Mouse (Mus musculus): ENCODE measurements around the gene C2. TPM values are rescaled to one million over a fixed set of nuclear protein-coding genes. Genes with fewer than 3 reads are reported as not detected.
A peak's percentile ranks its signal among the peaks of the same experiment; 100 is the strongest.

Gene C2
- polyA plus RNA-seq, 1 experiment from 2014 or later, result 2.4 TPM

DNA sequence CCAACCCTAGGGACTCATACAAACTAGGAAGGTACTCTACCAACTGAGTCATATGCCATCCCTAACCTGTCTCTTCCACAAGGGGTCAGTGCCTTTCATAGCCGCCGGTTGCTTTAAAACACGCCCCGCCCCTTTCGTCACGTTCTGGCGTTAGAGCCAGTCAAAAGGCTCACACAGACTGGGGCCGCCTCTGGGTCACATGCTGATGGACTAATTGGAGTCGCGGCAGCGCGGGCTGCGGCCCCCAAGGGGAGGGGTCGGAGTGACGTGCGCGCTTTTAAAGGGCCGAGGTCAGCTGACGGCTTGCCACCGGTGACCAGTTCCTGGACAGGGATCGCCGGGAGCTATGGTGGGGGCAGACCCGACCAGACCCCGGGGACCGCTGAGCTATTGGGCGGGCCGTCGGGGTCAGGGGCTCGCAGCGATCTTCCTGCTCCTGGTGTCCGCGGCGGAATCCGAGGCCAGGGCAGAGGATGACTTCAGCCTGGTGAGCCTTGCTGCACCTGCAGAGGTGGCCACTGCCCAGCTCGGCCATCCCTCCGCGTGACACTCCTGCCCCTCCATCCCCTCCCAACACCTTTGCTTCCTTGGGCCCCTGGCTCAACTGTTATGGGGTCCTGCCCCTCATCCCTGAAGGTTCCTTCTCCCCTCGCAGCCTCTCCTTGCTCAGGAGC, 33.1 kb upstream of the C2 start, which contains the start of gene Neu1:
Gene Neu1, plus strand, starts transcription at position 193 of the 674 bp plus-strand sequence.
- WGBS, result under 1% methylated on average over 37 of the region's 38 CpGs
- Histone ChIP-seq H3K9me3 (no peaks in the 10 kb centered on the region), H3K4me3 (peak within 1 kb of the TSS; percentile 62), H3K4me2 (peak within 1 kb of the TSS; percentile 89), H3K36me3 (peaks cover 13% of the 10 kb centered on the region), H3K4me1 (replicated peaks) (peaks cover 9% of the 10 kb centered on the region), H3K27me3 (no peaks in the 10 kb centered on the region), H3K9ac (peak within 1 kb of the TSS; percentile 72), H3K27ac (replicated peaks) (peak within 1 kb of the TSS; percentile 76)
- peak; percentile 97 for ATAC-seq (ENCODE audit: low FRiP score, low read depth)

DNA sequence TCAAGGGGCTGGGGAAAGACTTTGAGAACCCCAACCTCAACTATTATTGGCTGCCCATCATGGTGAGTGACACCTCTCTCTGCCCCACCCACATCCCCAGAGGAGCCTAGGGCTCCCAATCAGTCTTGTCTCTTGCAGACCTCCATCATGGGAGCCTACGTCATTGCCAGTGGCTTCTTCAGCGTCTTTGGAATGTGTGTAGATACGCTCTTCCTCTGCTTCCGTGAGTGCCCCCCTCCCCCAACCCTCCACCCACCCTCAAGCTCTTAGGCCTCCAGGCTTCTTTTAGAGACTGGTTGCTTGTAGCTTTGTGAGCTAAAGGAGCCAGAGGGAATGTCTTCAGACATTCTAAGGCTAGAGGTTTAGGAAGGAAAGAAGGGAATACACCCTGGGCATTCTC, 30.8 kb upstream of the C2 start:
- H3K27me3 ChIP-seq, result no peaks in the 10 kb centered on the region
- no peak overlapping the region for H3K4me2 ChIP-seq
- no peak overlapping the region for H3K9ac ChIP-seq
- H3K36me3 ChIP-seq, result no peaks in the 10 kb centered on the region
- peaks cover 9% of the 10 kb centered on the region for H3K4me1 ChIP-seq (replicated peaks)
- 77% methylated on average over 4 of the region's 4 CpGs for WGBS
- no peak overlapping the region for H3K4me3 ChIP-seq
- H3K9me3 ChIP-seq, result no peaks in the 10 kb centered on the region
- H3K27ac ChIP-seq (replicated peaks), result no peak overlapping the region
- no peak for ATAC-seq (ENCODE audit: low FRiP score, low read depth)

DNA sequence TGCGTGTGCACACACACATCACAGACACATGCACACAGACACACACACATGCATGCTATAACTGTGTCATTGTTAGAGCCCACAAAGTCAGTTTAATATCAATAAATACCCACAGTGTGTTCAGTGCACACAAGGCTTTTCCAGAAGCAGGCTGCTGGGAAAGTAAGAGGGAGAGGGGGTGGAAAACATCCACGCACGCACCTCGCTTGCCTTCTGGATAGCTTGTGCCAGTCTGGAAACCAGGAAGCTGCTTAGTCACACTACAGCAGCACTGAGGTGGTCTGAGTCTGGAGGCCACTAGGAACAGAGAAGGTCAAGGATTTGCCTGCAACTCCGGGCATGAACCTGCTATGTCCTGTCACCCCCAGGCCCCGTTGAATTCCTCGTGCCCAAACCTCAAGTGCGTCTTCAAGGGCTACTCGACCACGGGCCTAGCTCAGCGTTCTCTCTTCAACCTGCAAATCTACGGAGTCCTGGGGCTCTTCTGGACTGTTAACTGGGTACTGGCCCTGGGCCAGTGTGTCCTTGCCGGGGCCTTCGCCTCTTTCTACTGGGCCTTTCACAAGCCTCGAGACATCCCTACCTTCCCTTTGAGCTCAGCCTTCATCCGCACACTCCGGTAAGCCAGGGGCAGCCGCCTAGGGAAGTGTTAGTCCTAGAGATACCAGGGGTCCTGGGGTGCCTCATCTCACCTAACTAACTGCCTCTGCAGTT, 29.4 kb upstream of the C2 start:
- H3K27ac ChIP-seq (replicated peaks), result no peak overlapping the region
- H3K4me1 ChIP-seq (replicated peaks), result peaks cover 7% of the 10 kb centered on the region
- no peak for ATAC-seq (ENCODE audit: low FRiP score, low read depth)
- no peaks in the 10 kb centered on the region for H3K36me3 ChIP-seq
- H3K9ac ChIP-seq, result no peak overlapping the region
- no peaks in the 10 kb centered on the region for H3K27me3 ChIP-seq
- no peak overlapping the region for H3K4me3 ChIP-seq
- no peak overlapping the region for H3K4me2 ChIP-seq
- WGBS, result 87% methylated on average over 18 of the region's 18 CpGs
- H3K9me3 ChIP-seq, result no peaks in the 10 kb centered on the region

DNA sequence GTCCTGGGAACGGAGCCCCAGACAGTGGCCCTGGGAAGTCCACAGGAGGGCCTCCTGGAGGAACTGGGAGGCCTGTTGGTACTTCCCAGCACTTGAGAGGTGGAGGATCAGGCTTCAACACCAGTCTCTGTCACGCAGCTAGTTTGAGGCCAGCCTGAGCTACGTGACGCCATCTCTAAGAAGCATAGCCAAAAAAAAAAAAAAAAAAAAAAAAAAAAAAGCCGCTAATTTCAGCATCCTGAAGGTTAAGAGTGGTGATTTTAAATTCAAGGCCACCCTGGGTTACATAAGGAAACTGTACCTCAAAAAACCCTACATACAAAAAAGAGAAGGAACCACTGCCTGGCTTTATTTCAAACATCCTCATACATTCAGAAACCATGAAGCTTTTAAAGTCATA, 26.2 kb upstream of the C2 start:
- Histone ChIP-seq H3K27me3 (no peaks in the 10 kb centered on the region), H3K36me3 (no peaks in the 10 kb centered on the region), H3K27ac (replicated peaks) (no peak overlapping the region), H3K9ac (no peak overlapping the region), H3K9me3 (no peaks in the 10 kb centered on the region), H3K4me1 (replicated peaks) (no peaks in the 10 kb centered on the region), H3K4me2 (no peak overlapping the region), H3K4me3 (no peak overlapping the region)
- no peak for ATAC-seq (ENCODE audit: low FRiP score, low read depth)
- WGBS, result 66% methylated on average over 5 of the region's 5 CpGs

DNA sequence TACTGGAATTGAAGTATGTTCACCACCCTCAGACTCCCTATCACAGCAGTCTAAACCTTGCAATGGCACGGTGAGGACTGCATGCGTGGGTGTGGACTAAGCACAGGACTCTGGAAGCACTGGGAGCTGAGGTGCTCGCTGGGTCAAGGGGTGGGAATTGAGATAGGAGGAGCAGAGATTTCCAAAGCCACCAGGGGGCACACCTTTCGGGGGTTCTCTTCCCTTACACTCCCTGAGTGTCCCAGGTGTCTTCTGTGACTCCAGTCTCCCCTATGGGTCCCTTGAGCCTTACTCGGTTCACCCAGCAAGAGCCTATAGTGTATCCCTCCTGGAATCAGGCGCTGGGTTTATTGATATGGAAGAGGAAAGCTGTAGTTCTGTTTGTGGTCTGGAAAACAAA, 24.9 kb upstream of the C2 start:
- WGBS, result 52% methylated on average over 6 of the region's 6 CpGs
- Histone ChIP-seq H3K9ac (no peak overlapping the region), H3K4me3 (no peak overlapping the region), H3K27ac (replicated peaks) (no peak overlapping the region), H3K4me1 (replicated peaks) (no peaks in the 10 kb centered on the region), H3K4me2 (no peak overlapping the region), H3K36me3 (no peaks in the 10 kb centered on the region), H3K9me3 (no peaks in the 10 kb centered on the region), H3K27me3 (no peaks in the 10 kb centered on the region)
- ATAC-seq (ENCODE audit: low FRiP score, low read depth), result no peak

GRCm38 (mm10) chr17:34917188-34917587, 19.1 kb upstream of the C2 start:
- H3K9me3 ChIP-seq, result no peaks in the 10 kb centered on the region
- H3K4me1 ChIP-seq (replicated peaks), result no peaks in the 10 kb centered on the region
- ATAC-seq (ENCODE audit: low FRiP score, low read depth), result no peak
- H3K4me2 ChIP-seq, result no peak overlapping the region
- H3K27me3 ChIP-seq, result no peaks in the 10 kb centered on the region
- WGBS, result 77% methylated on average over 9 of the region's 9 CpGs
- H3K36me3 ChIP-seq, result peaks cover 17% of the 10 kb centered on the region
- no peak overlapping the region for H3K9ac ChIP-seq
- H3K4me3 ChIP-seq, result no peak overlapping the region
- no peak overlapping the region for H3K27ac ChIP-seq (replicated peaks)

- H3K4me1 ChIP-seq (replicated peaks), result no peaks in the 10 kb centered on the region
- WGBS, result 83% methylated on average over 5 of the region's 5 CpGs
- H3K9me3 ChIP-seq, result no peaks in the 10 kb centered on the region
- H3K9ac ChIP-seq, result no peak overlapping the region
- peaks cover 26% of the 10 kb centered on the region for H3K36me3 ChIP-seq
- no peak overlapping the region for H3K4me2 ChIP-seq
- H3K27ac ChIP-seq (replicated peaks), result no peak overlapping the region
- no peak overlapping the region for H3K4me3 ChIP-seq
- H3K27me3 ChIP-seq, result no peaks in the 10 kb centered on the region
- ATAC-seq (ENCODE audit: low FRiP score, low read depth), result no peak
Observed at GRCm38 (mm10) chr17:34916316-34916715, 18.3 kb upstream of the C2 start.

- no peaks in the 10 kb centered on the region for H3K9me3 ChIP-seq
- H3K4me2 ChIP-seq, result no peak overlapping the region
- ATAC-seq (ENCODE audit: low FRiP score, low read depth), result no peak
- peaks cover 35% of the 10 kb centered on the region for H3K36me3 ChIP-seq
- no peaks in the 10 kb centered on the region for H3K4me1 ChIP-seq (replicated peaks)
- H3K27me3 ChIP-seq, result no peaks in the 10 kb centered on the region
- 27% methylated on average over 11 of the region's 11 CpGs for WGBS
- H3K4me3 ChIP-seq, result no peak overlapping the region
- no peak overlapping the region for H3K9ac ChIP-seq
- H3K27ac ChIP-seq (replicated peaks), result no peak overlapping the region
Observed at GRCm38 (mm10) chr17:34915410-34915831, 17.4 kb upstream of the C2 start.

GRCm38 (mm10) chr17:34913930-34914665, 16.0 kb upstream of the C2 start, which contains the start of gene Slc44a4:
Gene Slc44a4, plus strand, starts transcription at chr17:34914466.
- peaks cover 48% of the 10 kb centered on the region for H3K36me3 ChIP-seq
- H3K27ac ChIP-seq (replicated peaks), result no peak within 1 kb of the TSS
- no peaks in the 10 kb centered on the region for H3K27me3 ChIP-seq
- H3K4me3 ChIP-seq, result no peak within 1 kb of the TSS
- ATAC-seq (ENCODE audit: low FRiP score, low read depth), result no peak
- no peak within 1 kb of the TSS for H3K9ac ChIP-seq
- WGBS, result 39% methylated on average over 18 of the region's 18 CpGs
- H3K4me1 ChIP-seq (replicated peaks), result no peaks in the 10 kb centered on the region
- H3K9me3 ChIP-seq, result no peaks in the 10 kb centered on the region
- H3K4me2 ChIP-seq, result no peak within 1 kb of the TSS

DNA sequence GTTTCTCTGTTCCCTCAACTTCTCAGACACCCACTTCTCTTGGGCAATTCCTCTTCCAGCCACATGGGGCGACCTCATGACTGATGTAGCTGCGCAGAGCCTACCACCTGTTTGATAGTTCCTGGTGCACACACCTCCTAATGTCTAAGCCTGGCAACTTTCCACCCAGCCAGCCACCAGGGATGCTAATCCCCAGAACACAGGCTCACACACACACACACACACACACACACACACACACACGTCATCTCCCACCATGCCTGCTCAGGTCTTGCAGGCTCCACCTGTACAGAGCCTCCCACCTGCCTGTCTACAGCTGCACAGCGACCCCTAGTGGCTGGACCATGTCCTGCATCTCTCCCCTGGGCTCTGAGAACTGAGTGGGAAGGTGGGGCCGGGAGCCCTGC, 13.9 kb upstream of the C2 start:
- no peak overlapping the region for H3K4me3 ChIP-seq
- 54% methylated on average over 5 of the region's 5 CpGs for WGBS
- no peaks in the 10 kb centered on the region for H3K9me3 ChIP-seq
- ATAC-seq (ENCODE audit: low FRiP score, low read depth), result no peak
- no peak overlapping the region for H3K4me2 ChIP-seq
- H3K27ac ChIP-seq (replicated peaks), result no peak overlapping the region
- no peak overlapping the region for H3K9ac ChIP-seq
- no peaks in the 10 kb centered on the region for H3K4me1 ChIP-seq (replicated peaks)
- H3K27me3 ChIP-seq, result no peaks in the 10 kb centered on the region
- peaks cover 70% of the 10 kb centered on the region for H3K36me3 ChIP-seq

GRCm38 (mm10) chr17:34910982-34911381, 12.9 kb upstream of the C2 start:
- Histone ChIP-seq H3K27me3 (no peaks in the 10 kb centered on the region), H3K9me3 (no peaks in the 10 kb centered on the region), H3K27ac (replicated peaks) (no peak overlapping the region), H3K4me2 (no peak overlapping the region), H3K36me3 (peaks cover 79% of the 10 kb centered on the region), H3K4me1 (replicated peaks) (no peaks in the 10 kb centered on the region), H3K4me3 (no peak overlapping the region), H3K9ac (no peak overlapping the region)
- WGBS, result 87% methylated on average over 10 of the region's 10 CpGs
- ATAC-seq (ENCODE audit: low FRiP score, low read depth), result no peak

- H3K36me3 ChIP-seq, result peaks cover 65% of the 10 kb centered on the region
- no peak for ATAC-seq (ENCODE audit: low FRiP score, low read depth)
- no peak overlapping the region for H3K4me2 ChIP-seq
- no peak overlapping the region for H3K27ac ChIP-seq (replicated peaks)
- peaks cover 20% of the 10 kb centered on the region for H3K4me1 ChIP-seq (replicated peaks)
- WGBS, result 91% methylated on average over 9 of the region's 9 CpGs
- no peaks in the 10 kb centered on the region for H3K9me3 ChIP-seq
- H3K4me3 ChIP-seq, result no peak overlapping the region
- no peak overlapping the region for H3K9ac ChIP-seq
- no peaks in the 10 kb centered on the region for H3K27me3 ChIP-seq
Observed at GRCm38 (mm10) chr17:34902895-34903294, 4.8 kb upstream of the C2 start.
